Mouse (Mus musculus): ENCODE data around the gene Cyp46a1.

GRCm38 (mm10) chr12:108305172-108305571 lies 29.0 kb upstream of the Cyp46a1 start:
- no peak for TF ChIP-seq CTCF (IDR thresholded peaks at IDR 0.05; ENCODE audit: extremely low read depth, insufficient read depth, low read length)
- TF ChIP-seq POLR2A (IDR thresholded peaks at IDR 0.05; ENCODE audit: extremely low read depth, insufficient read depth, low read length) = no peak

Data from cortical plate, adult 2 months (tissue).